Mouse (Mus musculus) testis, adult 10 weeks (tissue): ENCODE results near the gene Rnd1. TPM values are rescaled to one million over a fixed set of nuclear protein-coding genes. Genes with fewer than 3 reads are reported as not detected.

Experiments used
- polyA plus RNA-seq: library from polyadenylated mRNA; stranded (reverse); fragments of 350-450 nt; fragmentation: Illumina TruSeq; extraction: RNeasy Lipid Tissue Mini Kit (QIAGEN cat#74804); gene quantifications from one replicate; pipeline ENCODE4 v1.2.3, GENCODE M21; 2014; ENCODE audit warnings: low read depth, low replicate concordance

The Rnd1 gene
- polyA plus RNA-seq, result not detected

DNA sequence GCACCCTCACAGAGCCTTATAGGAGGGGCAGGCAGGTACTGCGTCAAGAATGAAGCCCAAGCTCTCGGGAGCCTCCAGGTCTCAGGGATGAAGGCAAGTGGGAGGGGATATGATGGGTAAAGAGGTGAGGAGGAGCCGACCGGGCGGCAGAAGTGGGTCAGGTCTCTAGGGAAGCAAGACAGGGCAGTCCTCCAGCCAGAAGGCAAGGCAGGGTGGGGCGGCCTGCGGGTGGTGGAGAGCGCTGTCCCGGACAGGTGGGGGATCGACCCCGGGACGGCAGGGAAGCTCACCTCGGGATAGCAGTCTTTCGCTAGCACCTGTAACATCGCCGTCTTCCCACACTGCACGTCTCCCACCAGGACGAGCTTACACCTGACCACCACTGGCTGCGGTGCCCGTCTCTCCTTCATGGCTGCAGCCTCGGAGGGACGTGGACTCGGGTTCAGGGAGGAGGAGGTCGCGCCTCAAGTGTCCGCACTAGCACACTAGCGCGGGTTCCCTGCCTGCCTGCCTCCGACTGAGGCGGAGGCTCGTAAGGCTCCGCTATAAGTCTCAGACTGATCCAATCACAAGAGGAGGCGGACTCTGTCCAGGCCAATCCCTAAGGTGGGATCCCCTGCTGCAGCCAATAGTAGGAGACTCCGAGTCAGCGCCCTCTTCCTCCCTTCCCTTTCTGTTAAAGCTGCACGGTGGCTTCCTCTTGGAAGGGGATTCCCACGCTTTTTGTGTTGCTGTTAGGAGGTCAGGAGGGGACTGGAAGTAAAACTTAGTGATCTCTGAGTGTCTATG is at the start of gene Rnd1:
Gene Rnd1 (minus strand): TSS at position 522 of the 789 bp plus-strand sequence.

DNA sequence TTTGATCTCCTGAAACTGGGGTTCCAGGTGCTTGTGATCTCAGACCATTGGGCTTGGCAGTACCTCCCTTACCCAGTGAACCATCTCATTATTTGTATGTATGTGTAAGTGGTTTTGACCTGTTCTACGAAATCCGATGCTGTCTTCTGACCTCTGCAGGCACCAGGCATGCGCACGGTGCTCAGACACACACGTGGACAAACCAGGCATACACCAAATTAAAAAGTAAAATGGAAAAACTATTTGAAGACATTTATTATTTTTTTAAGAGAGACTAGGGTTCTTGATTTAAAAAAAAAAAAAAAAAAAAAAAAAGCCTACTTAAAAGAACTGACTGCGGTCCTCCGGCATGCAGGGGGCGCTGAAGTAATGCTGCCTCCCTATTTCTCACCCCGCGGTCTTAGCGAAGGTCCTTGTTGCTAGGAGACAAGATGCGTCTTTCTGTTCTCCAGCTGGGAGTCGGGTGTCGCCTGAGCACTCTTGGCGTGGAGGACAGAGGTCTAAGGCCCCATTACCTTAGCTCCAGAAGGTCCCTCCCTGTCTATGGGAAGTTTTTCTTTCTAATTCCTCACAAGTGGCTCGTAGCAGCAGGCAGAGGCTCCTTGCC is 30.6 kb upstream of the Rnd1 start, which contains the start of gene Ccdc65:
Gene Ccdc65 (plus strand): TSS at position 442 of the 607 bp plus-strand sequence.

DNA sequence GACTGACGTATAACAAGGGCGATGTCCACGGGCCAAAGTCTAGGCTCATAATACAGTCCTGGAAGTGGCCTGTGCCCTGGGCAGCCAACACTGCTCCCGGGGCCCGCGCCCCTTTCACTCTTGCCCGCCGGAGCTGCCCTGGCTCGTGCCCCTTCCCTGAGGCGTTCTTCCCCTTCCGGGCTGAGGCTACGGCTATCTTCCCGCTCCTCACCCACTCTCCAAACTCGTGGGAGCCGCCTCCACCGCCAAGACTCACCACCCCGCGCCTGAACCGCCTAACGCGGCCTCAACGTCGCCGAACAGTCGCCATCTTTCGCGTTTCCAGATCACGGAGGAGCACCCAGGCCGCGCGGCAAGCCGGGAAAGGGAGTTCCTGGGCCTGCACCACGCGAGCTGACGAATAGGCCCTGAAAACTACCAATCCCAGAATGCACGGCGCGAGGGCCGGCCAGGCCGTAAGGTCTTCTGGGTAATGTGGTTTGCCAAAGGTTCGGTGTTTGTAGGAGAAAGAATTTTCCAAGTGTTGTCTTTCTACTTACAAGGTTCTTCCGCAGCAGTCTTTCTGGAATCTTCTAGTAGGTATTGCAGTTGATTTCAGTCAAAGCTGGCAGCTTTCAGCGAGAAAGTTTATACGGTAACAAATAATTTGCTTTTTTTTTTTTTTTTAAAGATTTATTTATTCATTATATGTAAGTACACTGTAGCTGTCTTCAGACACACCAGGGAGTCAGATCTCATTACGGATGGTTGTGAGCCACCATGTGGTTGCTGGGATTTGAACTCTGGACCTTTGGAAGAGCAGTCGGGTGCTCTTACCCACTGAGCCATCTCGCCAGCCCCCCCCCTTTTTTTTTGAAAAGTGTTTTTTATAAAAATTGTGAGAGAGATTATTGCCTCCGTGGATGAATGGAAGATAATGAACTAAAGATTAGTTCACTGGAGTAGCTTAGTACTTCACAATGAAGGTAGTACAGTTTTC is 14.4 kb downstream of the Rnd1 start, which contains the start of gene Ddx23:
Gene Ddx23 (minus strand): TSS at position 328 of the 979 bp plus-strand sequence.

GRCm38 (mm10) chr15:98630540-98630939 is 46.7 kb downstream of the Rnd1 start, which contains the start of gene Cacnb3:
Gene Cacnb3, plus strand, starts transcription at chr15:98630840.

Other genes starting within 250 kb of the Rnd1 start
- gene Olfr282, start 246.2 kb downstream of the Rnd1 start, polyA plus RNA-seq, result not detected
- gene Olfr281, start 224.9 kb downstream of the Rnd1 start, polyA plus RNA-seq, result not detected
- gene OR5BS1P, start 207.6 kb downstream of the Rnd1 start, polyA plus RNA-seq, result not detected
- not detected for gene Lalba, start 194.7 kb downstream of the Rnd1 start, polyA plus RNA-seq
- not detected for gene Olfr279, start 185.1 kb downstream of the Rnd1 start, polyA plus RNA-seq
- gene Kansl2, start 143.2 kb downstream of the Rnd1 start, polyA plus RNA-seq, result 23.9 TPM
- 50.1 TPM for gene Ccnt1, start 106.5 kb downstream of the Rnd1 start, polyA plus RNA-seq
- gene 4930415O20Rik, start 106.5 kb downstream of the Rnd1 start, polyA plus RNA-seq, result 141 TPM
- 1.2 TPM for gene Adcy6, start 67.4 kb downstream of the Rnd1 start, polyA plus RNA-seq
- gene Cacnb3, start 46.6 kb downstream of the Rnd1 start, polyA plus RNA-seq, result not detected
- gene Ddx23, start 14.6 kb downstream of the Rnd1 start, polyA plus RNA-seq, result 2.1 TPM
- gene Ccdc65, start 30.7 kb upstream of the Rnd1 start, polyA plus RNA-seq, result 127 TPM
- gene Fkbp11, start 50.7 kb upstream of the Rnd1 start, polyA plus RNA-seq, result not detected
- 19.6 TPM for gene Arf3, start 85.8 kb upstream of the Rnd1 start, polyA plus RNA-seq
- gene Wnt10b, start 100.7 kb upstream of the Rnd1 start, polyA plus RNA-seq, result 0.20 TPM
- not detected for gene Wnt1, start 112.4 kb upstream of the Rnd1 start, polyA plus RNA-seq
- not detected for gene Ddn, start 132.0 kb upstream of the Rnd1 start, polyA plus RNA-seq
- 17.5 TPM for gene Prkag1, start 154.1 kb upstream of the Rnd1 start, polyA plus RNA-seq
- 2.5 TPM for gene Kmt2d, start 193.7 kb upstream of the Rnd1 start, polyA plus RNA-seq
- 1.7 TPM for gene Rhebl1, start 217.1 kb upstream of the Rnd1 start, polyA plus RNA-seq
- gene Dhh, start 221.1 kb upstream of the Rnd1 start, polyA plus RNA-seq, result 4.0 TPM
- gene Lmbr1l, start 240.8 kb upstream of the Rnd1 start, polyA plus RNA-seq, result 27.2 TPM